12 mouse cellular contexts compared by ENCODE assay signal in genomic region chr8:87928857-87929256, GRCm38 (mm10). TPM values are rescaled to one million over a fixed set of nuclear protein-coding genes. Genes with fewer than 3 reads are reported as not detected.
A peak's percentile ranks its signal among the peaks of the same experiment; 100 is the strongest.
DNase-seq lines count a peak whose midpoint lies in the region; ATAC-seq and TF ChIP-seq lines count a peak whose summit lies in the region.
"Had no signal": no experiment of that assay in that cellular context is flagged by ENCODE, and none has a peak within 500 bp of the region (broad histone marks: within the 10 kb centered on the region; RNA-seq: fewer than 3 reads in every experiment).

No protein-coding gene starts in this region.

- peaks cover 18% of the 10 kb centered on the region for H3K4me1 ChIP-seq in heart, adult 2 months (ENCODE audit: control insufficient read depth, insufficient read depth, low read length)
- H3K4me1 ChIP-seq in heart, embryonic 12.5 days (replicated peaks): peaks cover 32% of the 10 kb centered on the region
- H3K4me1 ChIP-seq in midbrain, embryonic 10.5 days: peaks cover 61% of the 10 kb centered on the region
- peaks cover 37% of the 10 kb centered on the region for H3K4me1 ChIP-seq in midbrain, embryonic 15.5 days

- H3K9ac ChIP-seq in heart, adult 2 months (ENCODE audit: low read depth, low read length): no peak overlapping the region
- no peak overlapping the region for H3K9ac ChIP-seq in heart, embryonic 12.5 days
- no peak overlapping the region for H3K9ac ChIP-seq in midbrain, embryonic 15.5 days
- H3K9ac ChIP-seq: limb, embryonic 15.5 days; stomach, embryonic 15.5 days had no signal

- TF ChIP-seq EP300 in heart, adult 2 months (IDR thresholded peaks at IDR 0.05; ENCODE audit: insufficient read depth, low read depth, low read length): no peak

- H3K9me3 ChIP-seq in heart, embryonic 12.5 days (replicated peaks): no peaks in the 10 kb centered on the region
- no peaks in the 10 kb centered on the region for H3K9me3 ChIP-seq in midbrain, embryonic 10.5 days (replicated peaks)
- no peaks in the 10 kb centered on the region for H3K9me3 ChIP-seq in midbrain, embryonic 15.5 days
- H3K9me3 ChIP-seq: limb, embryonic 15.5 days; stomach, embryonic 15.5 days had no signal

- H3K4me3 ChIP-seq in heart, adult 2 months: no peak overlapping the region
- H3K4me3 ChIP-seq in heart, embryonic 12.5 days: no peak overlapping the region
- H3K4me3 ChIP-seq in midbrain, embryonic 10.5 days: no peak overlapping the region
- H3K4me3 ChIP-seq in midbrain, embryonic 15.5 days: no peak overlapping the region
- H3K4me3 ChIP-seq: limb, embryonic 15.5 days; stomach, embryonic 15.5 days had no signal

- no peaks in the 10 kb centered on the region for H3K79me2 ChIP-seq in heart, adult 2 months (replicated peaks; ENCODE audit: control insufficient read depth, insufficient read depth, low read length)

- no peaks in the 10 kb centered on the region for H3K36me3 ChIP-seq in heart, adult 2 months (ENCODE audit: control insufficient read depth, insufficient read depth, low read length)
- H3K36me3 ChIP-seq in heart, embryonic 12.5 days: no peaks in the 10 kb centered on the region
- peaks cover 10% of the 10 kb centered on the region; the same call in 1 of the 2 replicates for H3K36me3 ChIP-seq in midbrain, embryonic 10.5 days
- H3K36me3 ChIP-seq in midbrain, embryonic 15.5 days (replicated peaks): no peaks in the 10 kb centered on the region
- H3K36me3 ChIP-seq: limb, embryonic 15.5 days; stomach, embryonic 15.5 days had no signal

- no peak for TF ChIP-seq CTCF in heart, adult 2 months (IDR thresholded peaks at IDR 0.05)

- TF ChIP-seq POLR2A in heart, adult 2 months (IDR thresholded peaks at IDR 0.05; ENCODE audit: insufficient read depth, low read depth, low read length): no peak

- intact Hi-C loops in heart, adult 2 months (cut with DNase I): loop anchor here (1.0 to 5.0 kb wide), 2 partner anchors 29 to 37 kb away; no protein-coding TSS in a partner anchor

- no peak overlapping the region for H3K4me2 ChIP-seq in heart, embryonic 12.5 days
- no peak overlapping the region for H3K4me2 ChIP-seq in midbrain, embryonic 15.5 days
- H3K4me2 ChIP-seq: limb, embryonic 15.5 days; stomach, embryonic 15.5 days had no signal

- no peaks in the 10 kb centered on the region for H3K27me3 ChIP-seq in heart, adult 2 months (ENCODE audit: control insufficient read depth, insufficient read depth, low read length)
- no peaks in the 10 kb centered on the region for H3K27me3 ChIP-seq in heart, embryonic 12.5 days (replicated peaks)
- no peaks in the 10 kb centered on the region for H3K27me3 ChIP-seq in midbrain, embryonic 10.5 days (ENCODE audit: low read depth, poor library complexity, severe bottlenecking)
- no peaks in the 10 kb centered on the region for H3K27me3 ChIP-seq in midbrain, embryonic 15.5 days (replicated peaks)
- H3K27me3 ChIP-seq: limb, embryonic 15.5 days; stomach, embryonic 15.5 days had no signal

- DNase-seq in heart, adult 2 months: peak in 1 of 2 experiments; percentile 52
- no peak for DNase-seq in midbrain, embryonic 10.5 days (ENCODE audit: low spot score)
- DNase-seq in kidney, postnatal 10 days: peak; percentile 42
- DNase-seq in lung, postnatal 25 days (ENCODE audit: low spot score): peak; percentile 52
- no peak for DNase-seq in frontal cortex, postnatal 36 days (ENCODE audit: low spot score in 2 of 2)
- DNase-seq: midbrain, embryonic 14.5 days; right cerebral cortex, postnatal 14 days had no signal

- WGBS in heart, adult 2 months: 37% methylated on average over 2 of the region's 2 CpGs
- WGBS in heart, embryonic 12.5 days: 26% methylated on average over 2 of the region's 2 CpGs
- WGBS in midbrain, embryonic 10.5 days: 33% methylated on average over 2 of the region's 2 CpGs
- WGBS in midbrain, embryonic 15.5 days: 40% methylated on average over 2 of the region's 2 CpGs

- H3K27ac ChIP-seq in heart, adult 2 months: peak overlapping the region; percentile 68
- no peak overlapping the region for H3K27ac ChIP-seq in heart, embryonic 12.5 days (ENCODE audit: poor library complexity, severe bottlenecking)
- H3K27ac ChIP-seq in midbrain, embryonic 10.5 days (replicated peaks): 0 out of 2 replicates have a peak overlapping the region, but pooled peaks have one; percentile 19
- H3K27ac ChIP-seq in midbrain, embryonic 15.5 days: no peak overlapping the region
- H3K27ac ChIP-seq: stomach, embryonic 15.5 days had no signal

- ATAC-seq in heart, embryonic 12.5 days (ENCODE audit: insufficient number of reproducible peaks, low FRiP score): no peak
- no peak for ATAC-seq in midbrain, embryonic 15.5 days (replicated peaks)
- no peak for ATAC-seq in megakaryocyte progenitor cell, adult 5-6 weeks (replicated peaks; ENCODE audit: poor library complexity)

RNA-seq across cellular contexts. Expression of gene Zfp423, which starts 30.5 kb away (rescaled TPM):
- 1 to 10 TPM; 4.8 to 5.3 TPM for total RNA-seq in heart, adult 2 months (2021)
- polyA plus RNA-seq in heart, adult 2 months (2012; rRNA removed): 4.3 and 7.3 TPM in 2 replicates
- 6.3 and 7.6 TPM in 2 replicates for polyA plus RNA-seq in heart, embryonic 12.5 days (2016; fragmentation: Nextera tagmentation; extraction: Ambion mirVana)
- 24.8 and 29.7 TPM in 2 replicates for polyA plus RNA-seq in midbrain, embryonic 10.5 days (2016; fragmentation: Nextera tagmentation; extraction: Ambion mirVana)
- 35.1 and 35.7 TPM in 2 replicates for polyA plus RNA-seq in midbrain, embryonic 15.5 days (2015; fragmentation: Nextera tagmentation; extraction: Ambion mirVana)
- total RNA-seq in megakaryocyte progenitor cell, adult 5-6 weeks (2015): not detected in 2 replicates
- total RNA-seq in megakaryocyte progenitor cell, adult 5-6 weeks (2017): not detected in 2 replicates

Comparison
In these comparisons a context has a peak if more than half of its experiments do, and no peak if none do; other contexts are left out.
1. H3K27ac ChIP-seq: peak in heart, adult 2 months (single experiment) and midbrain, embryonic 10.5 days (single experiment); none in heart, embryonic 12.5 days (single experiment) and midbrain, embryonic 15.5 days (single experiment).
2. DNase-seq: peak in kidney, postnatal 10 days (single experiment) and lung, postnatal 25 days (single experiment); none in midbrain, embryonic 10.5 days (single experiment) and frontal cortex, postnatal 36 days (0 of 2).